Comparison of ENCODE assay signal across 9 mouse cellular contexts in genomic region chr1:133917456-133918087, GRCm38 (mm10). TPM values are rescaled to one million over a fixed set of nuclear protein-coding genes. Genes with fewer than 3 reads are reported as not detected.
DNase-seq lines count a peak whose midpoint lies in the region; ATAC-seq lines count a peak whose summit lies in the region.
"Had no signal": no experiment of that assay in that cellular context is flagged by ENCODE, and none has a peak within 500 bp of the region (broad histone marks: within the 10 kb centered on the region; RNA-seq: fewer than 3 reads in every experiment).

No protein-coding gene starts in this region.

- H3K36me3 ChIP-seq in kidney, embryonic 16.5 days (ENCODE audit: insufficient read depth, low read length) = no peaks in the 10 kb centered on the region
- H3K36me3 ChIP-seq in midbrain, embryonic 14.5 days (ENCODE audit: control insufficient read depth, insufficient read depth, low read length) = no peaks in the 10 kb centered on the region
- H3K36me3 ChIP-seq: liver, embryonic 13.5 days had no signal

- no peak overlapping the region for H3K4me2 ChIP-seq in kidney, embryonic 16.5 days (replicated peaks; ENCODE audit: low read depth, low read length)
- H3K4me2 ChIP-seq in midbrain, embryonic 14.5 days (ENCODE audit: low read length) = peak overlapping the region; percentile 9
- H3K4me2 ChIP-seq: liver, embryonic 13.5 days had no signal

- H3K27ac ChIP-seq in kidney, embryonic 16.5 days (ENCODE audit: low read length) = no peak overlapping the region
- peak overlapping the region; percentile 32; the same call in 1 of the 2 replicates for H3K27ac ChIP-seq in midbrain, embryonic 14.5 days (replicated peaks; ENCODE audit: low read depth, low read length)
- H3K27ac ChIP-seq: liver, embryonic 13.5 days had no signal

- H3K9ac ChIP-seq in kidney, embryonic 16.5 days (replicated peaks; ENCODE audit: low read length) = no peak overlapping the region
- no peak overlapping the region for H3K9ac ChIP-seq in midbrain, embryonic 14.5 days (replicated peaks; ENCODE audit: low read length)
- H3K9ac ChIP-seq: liver, embryonic 13.5 days had no signal

- H3K27me3 ChIP-seq in kidney, embryonic 16.5 days (ENCODE audit: insufficient read depth, low read length) = no peaks in the 10 kb centered on the region
- H3K27me3 ChIP-seq in midbrain, embryonic 14.5 days (ENCODE audit: control insufficient read depth, insufficient read depth, low read length) = no peaks in the 10 kb centered on the region

- H3K4me1 ChIP-seq in kidney, embryonic 16.5 days (ENCODE audit: insufficient read depth, low read length) = peaks cover 25% of the 10 kb centered on the region
- H3K4me1 ChIP-seq in midbrain, embryonic 14.5 days (ENCODE audit: control insufficient read depth, insufficient read depth, low read length) = 0 out of 2 replicates have a peak, but pooled peaks cover 6% of the 10 kb centered on the region

- no peaks in the 10 kb centered on the region for H3K9me3 ChIP-seq in kidney, embryonic 16.5 days (ENCODE audit: low read length)
- no peaks in the 10 kb centered on the region for H3K9me3 ChIP-seq in midbrain, embryonic 14.5 days (ENCODE audit: control insufficient read depth, low read length)
- H3K9me3 ChIP-seq: liver, embryonic 13.5 days had no signal

- DNase-seq in urinary bladder, postnatal 36 days (ENCODE audit: low spot score in 2 of 2) = peak; percentile 35 to 62
- DNase-seq in urinary bladder, postnatal 10 days (ENCODE audit: low spot score) = no peak
- peak; percentile 77 for DNase-seq in heart, adult 8-10 months (ENCODE audit: low spot score)
- peak; percentile 27 for DNase-seq in midbrain, embryonic 14.5 days
- no peak for DNase-seq in cerebellum, postnatal 25 days
- DNase-seq in right cerebral cortex, postnatal 4 days = no peak
- DNase-seq: liver, embryonic 13.5 days had no signal

- ATAC-seq in kidney, embryonic 16.5 days (ENCODE audit: low FRiP score, low TSS enrichment) = peak; percentile 41; the same call in 1 of the 2 replicates
- ATAC-seq in midbrain, embryonic 14.5 days (ENCODE audit: low FRiP score, low TSS enrichment) = no peak
- ATAC-seq in monocyte, adult 5-6 weeks (replicated peaks; ENCODE audit: insufficient number of reproducible peaks, low FRiP score, low TSS enrichment, poor library complexity, severe bottlenecking) = no peak

- 29% methylated on average over 11 of the region's 11 CpGs for WGBS in kidney, embryonic 16.5 days
- WGBS in midbrain, embryonic 14.5 days = 29% methylated on average over 11 of the region's 11 CpGs

- no peak overlapping the region for H3K4me3 ChIP-seq in kidney, embryonic 16.5 days (ENCODE audit: low read length)
- H3K4me3 ChIP-seq in midbrain, embryonic 14.5 days (replicated peaks; ENCODE audit: low read depth, low read length) = no peak overlapping the region
- H3K4me3 ChIP-seq: liver, embryonic 13.5 days had no signal

RNA-seq across cellular contexts. Expression of gene Prelp, which starts 3.6 kb away (rescaled TPM):
- total RNA-seq in heart, adult 8-10 months (2022) = 10 to 100 TPM; 26.0 to 28.4 (median 27.1) TPM
- 2.1 and 2.6 TPM in 2 replicates for polyA plus RNA-seq in kidney, embryonic 16.5 days (2015; fragmentation: Nextera tagmentation; extraction: Ambion mirVana)
- polyA plus RNA-seq in midbrain, embryonic 14.5 days (2014; fragmentation: Nextera tagmentation; extraction: Ambion mirVana) = 7.1 and 8.7 TPM in 2 replicates
- not detected in 3 replicates for total RNA-seq in monocyte, adult 5-6 weeks (2017)

RNA-seq across cellular contexts. Expression of gene Optc, which starts 9.8 kb away (rescaled TPM):
- under 1 TPM in 2 of 4 experiments, not detected in 2; 0.31 to 0.44 TPM for total RNA-seq in heart, adult 8-10 months (2022)
- 0.18 and 0.47 TPM in 2 replicates for polyA plus RNA-seq in kidney, embryonic 16.5 days (2015; fragmentation: Nextera tagmentation; extraction: Ambion mirVana)
- 3.5 and 4.5 TPM in 2 replicates for polyA plus RNA-seq in midbrain, embryonic 14.5 days (2014; fragmentation: Nextera tagmentation; extraction: Ambion mirVana)
- not detected in 3 replicates for total RNA-seq in monocyte, adult 5-6 weeks (2017)

Comparison
In these comparisons a context has a peak if more than half of its experiments do, and no peak if none do; other contexts are left out.
1. DNase-seq: peak in urinary bladder, postnatal 36 days (2 of 2), heart, adult 8-10 months (single experiment) and midbrain, embryonic 14.5 days (single experiment); none in urinary bladder, postnatal 10 days (single experiment), cerebellum, postnatal 25 days (0 of 2) and right cerebral cortex, postnatal 4 days (single experiment).
2. RNA of gene Prelp, which starts 3.6 kb away (total RNA-seq): 26.0 to 28.4 TPM in heart, adult 8-10 months; not detected in monocyte, adult 5-6 weeks; every median in the first group is over 10 times any median in the second.